Mouse (Mus musculus) MEL (cell line): ENCODE data around the gene Mdfi. TPM values are rescaled to one million over a fixed set of nuclear protein-coding genes. Genes with fewer than 3 reads are reported as not detected.
"Not testable (repeated sequence)": the region's sequence is repeated elsewhere in the genome, so short reads cannot be mapped to it uniquely, and the experiment has no call there.

ENCODE experiments used
- DNase-seq: peaks from one replicate; pipeline ENCODE4 v3.0.0; 2011; ENCODE audit warnings: low read depth, low spot score
- H3K27ac ChIP-seq: 2 replicates; pipeline ENCODE4 v1.5.1; 2012; ENCODE audit warnings: low read depth, mild to moderate bottlenecking, control low read depth, low read length, moderate library complexity; ENCODE audit not compliant: control insufficient read depth
- H3K27me3 ChIP-seq, 2 experiments: fragments of 150-350 bp in 1 of 2; sonication (generic) in 1 of 2; 2 replicates each; pipeline ENCODE4 v1.6.1; 2012; ENCODE audit warnings: low read length in 2 of 2, mild to moderate bottlenecking in 2 of 2, improper control_type of control experiment in 1 of 2, moderate library complexity in 1 of 2; ENCODE audit not compliant: insufficient read depth in 2 of 2, control insufficient read depth in 1 of 2
- H3K36me3 ChIP-seq, 2 experiments: 2 replicates each; pipeline ENCODE4 v1.6.1; 2012 to 2014; ENCODE audit warnings: low read length in 2 of 2, improper control_type of control experiment in 1 of 2, inconsistent platforms in 1 of 2, mild to moderate bottlenecking in 1 of 2; ENCODE audit not compliant: insufficient read depth in 2 of 2, control insufficient read depth in 1 of 2
- H3K4me1 ChIP-seq, 2 experiments: fragments of 150-350 bp in 1 of 2; sonication (generic) in 1 of 2; 2 replicates each; pipeline ENCODE4 v1.6.1; 2012; ENCODE audit warnings: low read length in 2 of 2, improper control_type of control experiment in 1 of 2, mild to moderate bottlenecking in 1 of 2; ENCODE audit not compliant: insufficient read depth in 2 of 2, control insufficient read depth in 1 of 2
- H3K4me3 ChIP-seq, 2 experiments: fragments of 150-350 bp in 1 of 2; sonication (generic) in 1 of 2; 2 replicates each; pipeline ENCODE4 v1.5.1; 2012; ENCODE audit warnings: low read depth in 2 of 2, low read length in 2 of 2, mild to moderate bottlenecking in 2 of 2, moderate library complexity in 2 of 2, control low read depth in 1 of 2, improper control_type of control experiment in 1 of 2; ENCODE audit not compliant: control insufficient read depth in 1 of 2, insufficient read depth in 1 of 2
- H3K79me2 ChIP-seq: 2 replicates; pipeline ENCODE4 v1.6.1; 2012; ENCODE audit warnings: mild to moderate bottlenecking, low read length, moderate library complexity; ENCODE audit not compliant: control insufficient read depth, poor library complexity, insufficient read depth
- H3K9ac ChIP-seq: 2 replicates; pipeline ENCODE4 v1.6.1; 2012; ENCODE audit warnings: low read depth, mild to moderate bottlenecking, control low read depth, low read length, moderate library complexity; ENCODE audit not compliant: control insufficient read depth, poor library complexity, severe bottlenecking
- H3K9me3 ChIP-seq: fragments of 150-350 bp; sonication (generic); replicated peaks from 2 replicates; pipeline ENCODE4 v1.6.1; 2012; ENCODE audit warnings: mild to moderate bottlenecking, low read length, improper control_type of control experiment, moderate library complexity; ENCODE audit not compliant: insufficient read depth
- BHLHE40 ChIP-seq: IDR thresholded peaks from 2 replicates; pipeline ENCODE4 v1.6.1; 2012; ENCODE audit warnings: low read depth, mild to moderate bottlenecking, inconsistent platforms, low read length, improper control_type of control experiment, borderline replicate concordance
- CHD2 ChIP-seq: IDR thresholded peaks from 2 replicates; pipeline ENCODE4 v1.6.1; 2011; ENCODE audit warnings: low read length, improper control_type of control experiment
- ELF1 ChIP-seq: IDR thresholded peaks from 2 replicates; pipeline ENCODE4 v1.6.1; 2014; ENCODE audit warnings: low read depth, mild to moderate bottlenecking, inconsistent platforms, low read length, improper control_type of control experiment, moderate library complexity
- EP300 ChIP-seq, 2 experiments: IDR thresholded peaks; 2 replicates each; pipeline ENCODE4 v1.6.1; 2011; ENCODE audit warnings: improper control_type of control experiment in 2 of 2, low read length in 2 of 2, low read depth in 1 of 2, mild to moderate bottlenecking in 1 of 2
- GABPA ChIP-seq: IDR thresholded peaks from 2 replicates; pipeline ENCODE4 v1.6.1; 2012; ENCODE audit warnings: low read depth, mild to moderate bottlenecking, inconsistent platforms, low read length, improper control_type of control experiment, moderate library complexity
- GATA1 ChIP-seq: IDR thresholded peaks from 2 replicates; pipeline ENCODE4 v1.6.1; 2011; ENCODE audit warnings: low read depth, low read length, improper control_type of control experiment
- HCFC1 ChIP-seq: IDR thresholded peaks from 2 replicates; pipeline ENCODE4 v1.6.1; 2012; ENCODE audit warnings: low read depth, mild to moderate bottlenecking, inconsistent platforms, low read length, improper control_type of control experiment, moderate library complexity
- JUND ChIP-seq: IDR thresholded peaks from 2 replicates; pipeline ENCODE4 v1.6.1; 2011; ENCODE audit warnings: low read depth, mild to moderate bottlenecking, improper control_type of control experiment, low read length
- MXI1 ChIP-seq: IDR thresholded peaks from 2 replicates; pipeline ENCODE4 v1.6.1; 2011; ENCODE audit warnings: mild to moderate bottlenecking, low read depth, low read length, improper control_type of control experiment
- MYB ChIP-seq: IDR thresholded peaks from 2 replicates; pipeline ENCODE4 v1.6.1; 2011; ENCODE audit warnings: mild to moderate bottlenecking, low read depth, low read length, improper control_type of control experiment
- POLR2A ChIP-seq, 2 experiments: IDR thresholded peaks; 2 replicates each; pipeline ENCODE4 v1.6.1; 2011 to 2012; ENCODE audit warnings: low read length in 2 of 2, mild to moderate bottlenecking in 2 of 2, control low read depth in 1 of 2, improper control_type of control experiment in 1 of 2, low read depth in 1 of 2, moderate library complexity in 1 of 2; ENCODE audit not compliant: control insufficient read depth in 1 of 2, insufficient read depth in 1 of 2, poor library complexity in 1 of 2
- POLR2AphosphoS5 ChIP-seq: IDR thresholded peaks from 2 replicates; pipeline ENCODE4 v1.6.1; 2012; ENCODE audit warnings: low read depth, borderline replicate concordance, mild to moderate bottlenecking, inconsistent platforms, low read length, moderate library complexity, mixed read lengths
- RCOR1 ChIP-seq: IDR thresholded peaks from 2 replicates; pipeline ENCODE4 v1.6.1; 2012; ENCODE audit warnings: low read depth, mild to moderate bottlenecking, inconsistent platforms, low read length, improper control_type of control experiment
- SIN3A ChIP-seq: IDR thresholded peaks from 2 replicates; pipeline ENCODE4 v1.6.1; 2012; ENCODE audit warnings: low read length, improper control_type of control experiment, inconsistent platforms
- TBP ChIP-seq: IDR thresholded peaks from 2 replicates; pipeline ENCODE4 v1.8.0; 2011; ENCODE audit warnings: low read depth, low read length, improper control_type of control experiment
- USF1 ChIP-seq: IDR thresholded peaks from 2 replicates; pipeline ENCODE4 v1.6.1; 2014; ENCODE audit warnings: low read depth, mild to moderate bottlenecking, inconsistent platforms, low read length, improper control_type of control experiment, moderate library complexity
- USF2 ChIP-seq, 2 experiments: IDR thresholded peaks; 2 replicates each; pipeline ENCODE4 v1.6.1; 2011 to 2012; ENCODE audit warnings: improper control_type of control experiment in 2 of 2, low read length in 2 of 2, borderline replicate concordance in 1 of 2, inconsistent platforms in 1 of 2, low read depth in 1 of 2, mild to moderate bottlenecking in 1 of 2; ENCODE audit not compliant: insufficient read depth in 1 of 2
- ZC3H11A ChIP-seq: IDR thresholded peaks from 2 replicates; pipeline ENCODE4 v1.6.1; 2012; ENCODE audit warnings: low read depth, mild to moderate bottlenecking, inconsistent platforms, low read length, improper control_type of control experiment
- ZMIZ1 ChIP-seq: IDR thresholded peaks from 2 replicates; pipeline ENCODE4 v1.6.1; 2012; ENCODE audit warnings: low read depth, mild to moderate bottlenecking, inconsistent platforms, low read length, improper control_type of control experiment, moderate library complexity
- ZNF384 ChIP-seq: IDR thresholded peaks from 2 replicates; pipeline ENCODE4 v1.6.1; 2012; ENCODE audit warnings: low read depth, mild to moderate bottlenecking, inconsistent platforms, low read length, improper control_type of control experiment
- polyA plus RNA-seq, 2 experiments: library from polyadenylated mRNA; stranded (reverse) in 1 of 2; unstranded in 1 of 2; fragments of >175 nt in 1 of 2; fragments of >200 nt in 1 of 2; gene quantifications; 2 replicates each; pipeline versions ENCODE4 v1.2.1 to v1.2.4; 2012; ENCODE audit warnings: low replicate concordance in 2 of 2, low read depth in 1 of 2; ENCODE audit not compliant: insufficient read length in 2 of 2, insufficient read depth in 1 of 2, missing spikeins in 1 of 2
- total RNA-seq: library from RNA; depleted of rRNA; stranded (reverse); fragments of 300-350 nt; gene quantifications from 2 replicates; pipeline ENCODE4 v1.2.3, GENCODE M21; 2012

The Mdfi gene
- total and polyA plus RNA-seq, 3 experiments, result not detected

DNA sequence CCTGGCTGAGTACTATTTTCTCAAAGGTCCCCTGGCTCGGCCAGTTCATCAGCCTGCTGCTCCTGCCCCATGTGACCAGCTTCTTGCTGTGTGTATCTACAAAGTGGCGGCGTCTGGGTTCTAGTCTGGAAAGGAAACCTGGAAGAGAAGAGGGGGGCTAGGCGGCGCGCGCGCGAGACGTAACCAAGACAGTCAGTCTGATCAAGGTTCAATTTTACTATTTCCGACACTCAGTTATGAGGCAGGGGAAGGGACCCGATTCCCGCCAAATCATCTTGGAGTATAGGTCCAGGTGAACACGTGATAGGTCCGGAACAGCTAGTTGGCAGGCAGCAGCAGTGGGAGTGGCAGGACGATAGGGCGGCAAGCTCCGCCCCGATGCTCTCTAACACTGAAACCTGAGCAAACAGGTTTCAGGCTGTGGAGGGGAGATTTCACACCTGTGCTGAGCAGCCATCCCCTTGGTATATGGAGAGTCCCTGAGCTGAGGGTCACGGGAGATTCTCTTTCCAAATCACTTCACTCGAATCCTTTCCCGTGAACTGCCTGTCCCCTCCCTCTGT lies 17.4 kb upstream of the Mdfi start:
- not testable (repeated sequence) for H3K9me3 ChIP-seq, H3K27ac ChIP-seq, H3K27me3 ChIP-seq, H3K4me1 ChIP-seq, H3K79me2 ChIP-seq, H3K4me3 ChIP-seq, H3K9ac ChIP-seq, H3K36me3 ChIP-seq, DNase-seq

DNA sequence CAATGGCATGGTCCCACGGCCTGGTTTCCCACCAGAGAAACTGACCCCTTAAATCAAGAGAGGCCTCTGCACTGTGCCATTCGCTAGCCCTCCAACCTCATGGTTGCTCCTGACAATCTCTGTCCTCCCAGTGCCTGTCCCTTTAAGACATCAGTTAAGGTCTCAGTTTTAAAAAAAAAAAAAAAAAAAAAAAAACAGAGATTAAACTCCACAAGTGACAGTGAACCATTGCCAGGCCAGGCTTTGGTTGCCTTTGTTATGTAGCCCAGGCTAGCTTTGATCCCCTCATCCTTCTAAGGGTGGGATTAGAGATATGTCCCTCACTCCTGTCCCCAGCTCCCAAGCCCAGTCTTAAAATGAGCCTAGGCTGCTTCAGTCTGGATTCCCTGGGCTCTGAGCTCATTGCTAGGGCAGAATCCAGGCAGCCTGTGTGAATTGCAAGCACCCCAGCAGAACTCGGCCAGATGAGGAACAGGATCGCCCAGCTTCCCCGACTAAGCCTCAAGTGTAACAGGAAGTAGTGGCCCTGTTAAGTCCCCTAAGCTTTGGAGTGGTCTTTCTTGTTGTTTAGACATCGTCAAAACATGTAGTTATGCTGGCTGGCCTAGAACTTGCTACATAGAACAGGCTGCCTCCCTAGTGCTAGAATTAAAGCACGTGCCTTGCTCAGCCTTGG lies 16.3 kb upstream of the Mdfi start:
- Histone ChIP-seq H3K4me1 (no peaks in the 10 kb centered on the region), H3K36me3 (no peaks in the 10 kb centered on the region), H3K9ac (no peak overlapping the region), H3K79me2 (no peaks in the 10 kb centered on the region), H3K9me3 (no peaks in the 10 kb centered on the region), H3K27me3 (no peaks in the 10 kb centered on the region), H3K4me3 (no peak overlapping the region), H3K27ac (no peak overlapping the region)
- DNase-seq, result peak; percentile 34
- TF ChIP-seq MXI1 (no peak), MYB (no peak), ZNF384 (peak; percentile 79)

DNA sequence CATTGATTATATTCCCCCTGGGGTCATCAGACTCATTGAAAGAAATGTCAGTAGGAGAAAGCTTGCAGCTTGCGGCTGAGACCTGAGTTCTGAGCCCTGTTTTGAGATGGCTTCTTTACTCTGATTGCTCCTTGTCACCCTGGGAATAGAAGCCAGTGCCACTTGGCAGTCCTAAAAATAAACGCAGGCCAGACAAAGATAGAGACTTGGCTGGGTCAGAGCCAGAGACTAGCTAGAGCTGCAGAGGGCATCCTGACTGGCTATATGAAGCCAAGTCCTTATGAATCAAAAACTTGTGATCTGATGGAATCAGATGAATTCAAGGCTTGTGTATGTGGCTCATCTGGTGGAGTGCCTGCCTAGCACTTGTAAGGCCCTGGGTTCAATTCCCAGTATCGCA lies 15.5 kb upstream of the Mdfi start:
- Histone ChIP-seq H3K27ac (no peak overlapping the region), H3K9ac (no peak overlapping the region)
- DNase-seq, result no peak
- no peak for TF ChIP-seq HCFC1
- TF ChIP-seq MXI1, result no peak
- TF ChIP-seq SIN3A, result no peak
- TF ChIP-seq POLR2AphosphoS5, result no peak
- no peak for TF ChIP-seq GABPA
- TF ChIP-seq ZMIZ1, result no peak
- TF ChIP-seq MYB, result no peak
- no peak for TF ChIP-seq EP300 (IDR thresholded peaks at IDR 0.05; ENCODE audit: low read depth in 1 of 2, low read length in 2 of 2)
- TF ChIP-seq POLR2A (IDR thresholded peaks at IDR 0.05; ENCODE audit: control insufficient read depth in 1 of 2, insufficient read depth in 1 of 2, low read depth in 1 of 2, low read length in 2 of 2, poor library complexity in 1 of 2), result no peak
- no peak for TF ChIP-seq GATA1
- TF ChIP-seq ELF1, result no peak
- TF ChIP-seq USF1, result no peak
- no peak for TF ChIP-seq TBP
- TF ChIP-seq JUND, result no peak
- no peak for TF ChIP-seq ZC3H11A
- TF ChIP-seq CHD2, result no peak
- TF ChIP-seq ZNF384, result no peak
- no peak for TF ChIP-seq USF2 (IDR thresholded peaks at IDR 0.05; ENCODE audit: borderline replicate concordance in 1 of 2, insufficient read depth in 1 of 2, low read depth in 1 of 2, low read length in 2 of 2)
- no peak for TF ChIP-seq RCOR1
- TF ChIP-seq BHLHE40, result no peak
- TF ChIP-seq, all 39 proteins: peak for 0
- Histone ChIP-seq H3K36me3 (no peaks in the 10 kb centered on the region), H3K79me2 (no peaks in the 10 kb centered on the region), H3K9me3 (no peaks in the 10 kb centered on the region), H3K27me3 (no peaks in the 10 kb centered on the region), H3K4me3 (no peak overlapping the region), H3K4me1 (no peaks in the 10 kb centered on the region)
